Comparison of ENCODE assay signal across 9 mouse cellular contexts in the genomic region with DNA sequence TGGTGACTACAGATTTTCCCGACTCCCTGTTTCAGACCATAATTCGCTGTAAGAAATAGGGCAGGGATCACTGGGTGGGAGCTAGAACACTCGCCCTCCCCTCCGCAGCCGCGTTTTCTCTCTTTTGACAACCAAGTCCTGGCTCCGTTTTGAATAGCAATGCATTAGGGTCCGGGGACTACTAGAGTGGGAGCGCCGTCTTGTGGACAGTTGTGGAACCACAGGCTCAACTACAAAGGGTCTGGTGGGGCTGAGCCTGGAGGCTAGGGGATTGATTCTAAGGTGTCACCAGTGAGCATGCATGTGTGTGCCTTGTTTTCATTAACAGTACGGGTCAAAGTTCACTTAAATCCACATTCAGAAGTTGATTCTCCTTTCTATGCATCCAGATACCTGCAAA. TPM values are rescaled to one million over a fixed set of nuclear protein-coding genes. Genes with fewer than 3 reads are reported as not detected.
DNase-seq lines count a peak whose midpoint lies in the region; ATAC-seq and TF ChIP-seq lines count a peak whose summit lies in the region.
"Had no signal": no experiment of that assay in that cellular context is flagged by ENCODE, and none has a peak within 500 bp of the region (broad histone marks: within the 10 kb centered on the region; RNA-seq: fewer than 3 reads in every experiment).

No protein-coding gene starts in this region.

- peaks cover 9 to 31% of the 10 kb centered on the region in 2 experiments for H3K4me1 ChIP-seq in CH12.LX (ENCODE audit: control insufficient read depth in 1 of 2, insufficient read depth in 2 of 2)
- peaks cover 21% of the 10 kb centered on the region for H3K4me1 ChIP-seq in forebrain, embryonic 12.5 days
- H3K4me1 ChIP-seq in heart, postnatal 0 days (ENCODE audit: control insufficient read depth, insufficient read depth): peaks cover under 1% of the 10 kb centered on the region; the same call in 1 of the 2 replicates
- H3K4me1 ChIP-seq in liver, embryonic 15.5 days (replicated peaks): peaks cover 14% of the 10 kb centered on the region
- H3K4me1 ChIP-seq in neural tube, embryonic 12.5 days: 0 out of 2 replicates have a peak, but pooled peaks cover 8% of the 10 kb centered on the region
- no peaks in the 10 kb centered on the region; the same call in 1 of the 2 replicates for H3K4me1 ChIP-seq in testis, adult 2 months (ENCODE audit: control insufficient read depth, insufficient read depth, low read length)

- peak; percentile 55 for TF ChIP-seq RAD21 in CH12.LX (IDR thresholded peaks at IDR 0.05; ENCODE audit: low read depth, low read length)

- DNase-seq in CH12.LX (ENCODE audit: extremely low read depth): peak; percentile 72
- DNase-seq in c-Kit-positive CD71-positive TER-119-negative erythroid progenitor cells, embryonic 14.5 days (ENCODE audit: low read depth): peak; percentile 37
- peak; percentile 68 for DNase-seq in heart, postnatal 0 days (ENCODE audit: low spot score)
- peak; percentile 79 to 92 for DNase-seq in kidney, postnatal 36 days

- peak; percentile 84 to 100 for TF ChIP-seq CTCF in CH12.LX (conservative IDR thresholded peaks at IDR 0.05 in 1 of 2, IDR thresholded peaks at IDR 0.05 in 1 of 2; ENCODE audit: low read depth in 2 of 2, low read length in 2 of 2)
- peak; percentile 91 for TF ChIP-seq CTCF in heart, postnatal 0 days (IDR thresholded peaks at IDR 0.05; ENCODE audit: low read depth)
- peak; percentile 95 for TF ChIP-seq CTCF in testis, adult 2 months (IDR thresholded peaks at IDR 0.05; ENCODE audit: control insufficient read depth, insufficient read depth, insufficient replicate concordance, low read depth, low read length)

- no peak overlapping the region for H3K4me2 ChIP-seq in CH12.LX (ENCODE audit: insufficient read depth, low read depth, poor library complexity, severe bottlenecking)
- H3K4me2 ChIP-seq in forebrain, embryonic 12.5 days: peak overlapping the region; percentile 46
- peak overlapping the region; percentile 47 for H3K4me2 ChIP-seq in heart, postnatal 0 days (ENCODE audit: low read depth, low read length)
- peak overlapping the region; percentile 43 for H3K4me2 ChIP-seq in liver, embryonic 15.5 days
- H3K4me2 ChIP-seq in neural tube, embryonic 12.5 days (replicated peaks): peak overlapping the region; percentile 41

- peaks cover 88% of the 10 kb centered on the region for H3K27me3 ChIP-seq in CH12.LX (replicated peaks)
- peaks cover 48% of the 10 kb centered on the region for H3K27me3 ChIP-seq in forebrain, embryonic 12.5 days
- peaks cover 12% of the 10 kb centered on the region for H3K27me3 ChIP-seq in heart, postnatal 0 days (ENCODE audit: control insufficient read depth, insufficient read depth, low read length)
- peaks cover 40% of the 10 kb centered on the region for H3K27me3 ChIP-seq in liver, embryonic 15.5 days
- peaks cover 21% of the 10 kb centered on the region for H3K27me3 ChIP-seq in neural tube, embryonic 12.5 days (replicated peaks)
- H3K27me3 ChIP-seq in testis, adult 2 months (ENCODE audit: control insufficient read depth, insufficient read depth, low read length): no peaks in the 10 kb centered on the region

- TF ChIP-seq POLR2A in CH12.LX (IDR thresholded peaks at IDR 0.05; ENCODE audit: low read depth, low read length): no peak
- no peak for TF ChIP-seq POLR2A in testis, adult 2 months (IDR thresholded peaks at IDR 0.05; ENCODE audit: control insufficient read depth, low read depth, low read length)

- dilution Hi-C loops in CH12.LX (cut with MboI; ENCODE audit: extremely low pct_ligation_motif_present, extremely low pct_unique_long_range_greater_than_20kb, low sequenced_read_pairs): no loop called here

- no peak overlapping the region for H3K4me3 ChIP-seq in CH12.LX (replicated peaks in 1 of 3; ENCODE audit: low read depth in 2 of 3, low read length in 2 of 3, poor library complexity in 1 of 3)
- 0 out of 2 replicates have a peak overlapping the region, but pooled peaks have one; percentile 13 for H3K4me3 ChIP-seq in forebrain, embryonic 12.5 days (replicated peaks)
- H3K4me3 ChIP-seq in heart, postnatal 0 days (ENCODE audit: low read depth, low read length): no peak overlapping the region
- H3K4me3 ChIP-seq in liver, embryonic 15.5 days (replicated peaks): no peak overlapping the region
- no peak overlapping the region for H3K4me3 ChIP-seq in neural tube, embryonic 12.5 days
- H3K4me3 ChIP-seq in testis, adult 2 months (ENCODE audit: control insufficient read depth, low read depth, low read length): no peak overlapping the region
- H3K4me3 ChIP-seq: erythroblast, embryonic 14.5 days had no signal

- TF ChIP-seq EP300 in CH12.LX (IDR thresholded peaks at IDR 0.05; ENCODE audit: low read length): no peak
- TF ChIP-seq EP300 in heart, postnatal 0 days (IDR thresholded peaks at IDR 0.05; ENCODE audit: low read depth): no peak

- in situ Hi-C loops in CH12.LX (cut with MboI; ENCODE audit: low pct_ligation_motif_present, low pct_unique_long_range_greater_than_20kb, low sequenced_read_pairs): no loop called here

- 2% methylated on average over 11 of the region's 11 CpGs for WGBS in forebrain, embryonic 12.5 days
- 3% methylated on average over 11 of the region's 11 CpGs for WGBS in heart, postnatal 0 days
- under 1% methylated on average over 11 of the region's 11 CpGs for WGBS in liver, embryonic 15.5 days (ENCODE audit: insufficient replicate concordance)
- under 1% methylated on average over 11 of the region's 11 CpGs for WGBS in neural tube, embryonic 12.5 days

- H3K36me3 ChIP-seq in CH12.LX (replicated peaks in 1 of 2; ENCODE audit: control insufficient read depth in 1 of 2, insufficient read depth in 1 of 2, low read length in 1 of 2): no peaks in the 10 kb centered on the region
- no peaks in the 10 kb centered on the region for H3K36me3 ChIP-seq in forebrain, embryonic 12.5 days (replicated peaks)
- H3K36me3 ChIP-seq in heart, postnatal 0 days (replicated peaks; ENCODE audit: control insufficient read depth, insufficient read depth, low read length): no peaks in the 10 kb centered on the region
- no peaks in the 10 kb centered on the region for H3K36me3 ChIP-seq in liver, embryonic 15.5 days (replicated peaks)
- H3K36me3 ChIP-seq in neural tube, embryonic 12.5 days: no peaks in the 10 kb centered on the region
- H3K36me3 ChIP-seq in testis, adult 2 months (ENCODE audit: control insufficient read depth, insufficient read depth, low read length): no peaks in the 10 kb centered on the region

- no peak overlapping the region for H3K9ac ChIP-seq in CH12.LX (ENCODE audit: insufficient read depth, low read depth)
- no peak overlapping the region for H3K9ac ChIP-seq in forebrain, embryonic 12.5 days
- no peak overlapping the region for H3K9ac ChIP-seq in heart, postnatal 0 days (replicated peaks; ENCODE audit: low read depth, low read length)
- H3K9ac ChIP-seq in liver, embryonic 15.5 days: no peak overlapping the region
- H3K9ac ChIP-seq in neural tube, embryonic 12.5 days: no peak overlapping the region

- H3K79me2 ChIP-seq in CH12.LX (replicated peaks; ENCODE audit: control insufficient read depth, extremely low read depth, insufficient read depth, poor library complexity, severe bottlenecking): no peaks in the 10 kb centered on the region

- peak; percentile 61; the same call in 1 of the 2 replicates for ATAC-seq in forebrain, embryonic 12.5 days (ENCODE audit: low FRiP score)
- no peak for ATAC-seq in heart, postnatal 0 days (ENCODE audit: insufficient read depth, low read depth)
- ATAC-seq in liver, embryonic 15.5 days (ENCODE audit: insufficient read depth): no peak
- peak; percentile 64 for ATAC-seq in neural tube, embryonic 12.5 days (ENCODE audit: low FRiP score, low read depth)

- no peaks in the 10 kb centered on the region for H3K9me3 ChIP-seq in CH12.LX (replicated peaks; ENCODE audit: low read length)
- H3K9me3 ChIP-seq in forebrain, embryonic 12.5 days: no peaks in the 10 kb centered on the region
- H3K9me3 ChIP-seq in heart, postnatal 0 days (replicated peaks; ENCODE audit: control insufficient read depth, low read length): no peaks in the 10 kb centered on the region
- no peaks in the 10 kb centered on the region for H3K9me3 ChIP-seq in liver, embryonic 15.5 days (replicated peaks)
- H3K9me3 ChIP-seq in neural tube, embryonic 12.5 days: no peaks in the 10 kb centered on the region

- no peak overlapping the region for H3K27ac ChIP-seq in CH12.LX (ENCODE audit: insufficient read depth, low read depth)
- H3K27ac ChIP-seq in forebrain, embryonic 12.5 days: no peak overlapping the region
- H3K27ac ChIP-seq in heart, postnatal 0 days (ENCODE audit: low read depth): no peak overlapping the region
- no peak overlapping the region for H3K27ac ChIP-seq in liver, embryonic 15.5 days (replicated peaks)
- H3K27ac ChIP-seq in neural tube, embryonic 12.5 days: no peak overlapping the region
- no peak overlapping the region for H3K27ac ChIP-seq in testis, adult 2 months (ENCODE audit: control insufficient read depth, insufficient read depth, low read depth, low read length)

TF ChIP-seq in CH12.LX, 34 proteins besides CTCF, POLR2A, EP300 and RAD21 (continues in another document):
- no peak for TF ChIP-seq GABPA (IDR thresholded peaks at IDR 0.05; ENCODE audit: insufficient replicate concordance, low read depth, low read length)
- no peak for TF ChIP-seq MAFK (IDR thresholded peaks at IDR 0.05; ENCODE audit: insufficient replicate concordance, low read length)

RNA-seq across cellular contexts. Expression of a gene that starts 26.1 kb away (rescaled TPM):
- total RNA-seq in CH12.LX (2012; rRNA removed): 7.3 and 8.7 TPM in 2 replicates
- 2.8 and 4.1 TPM in 2 replicates for total RNA-seq in CH12.LX (2014; rRNA removed)
- 18.4 and 22.7 TPM in 2 replicates for polyA plus RNA-seq in CH12.LX (2012; ENCODE audit: insufficient read length, low read depth)
- 9.5 and 10.0 TPM in 2 replicates for polyA plus RNA-seq in forebrain, embryonic 12.5 days (2016; fragmentation: Nextera tagmentation; extraction: Ambion mirVana)
- total RNA-seq in heart, postnatal 0 days (2014; rRNA removed; ENCODE audit: low replicate concordance): 2.7 and 4.6 TPM in 2 replicates
- 5.0 and 5.1 TPM in 2 replicates for polyA plus RNA-seq in heart, postnatal 0 days (2015; fragmentation: Nextera tagmentation; extraction: Ambion mirVana)
- 11.0 and 11.6 TPM in 2 replicates for polyA plus RNA-seq in liver, embryonic 15.5 days (2015; fragmentation: Nextera tagmentation; extraction: Ambion mirVana)
- polyA plus RNA-seq in neural tube, embryonic 12.5 days (2016; fragmentation: Nextera tagmentation; extraction: Ambion mirVana): 10.1 and 11.6 TPM in 2 replicates
- polyA plus RNA-seq in testis, adult 2 months (2012; rRNA removed): 6.9 and 7.8 TPM in 2 replicates

RNA-seq across cellular contexts. Expression of a gene that starts 52.6 kb away (rescaled TPM):
- total RNA-seq in CH12.LX (2012; rRNA removed) (8.8 and 12.7 TPM in 2 replicates), CH12.LX (2014; rRNA removed) (3.7 and 4.3 TPM in 2 replicates)
- 15.2 and 15.9 TPM in 2 replicates for polyA plus RNA-seq in CH12.LX (2012; ENCODE audit: insufficient read length, low read depth)
- 29.1 and 31.2 TPM in 2 replicates for polyA plus RNA-seq in forebrain, embryonic 12.5 days (2016; fragmentation: Nextera tagmentation; extraction: Ambion mirVana)
- total RNA-seq in heart, postnatal 0 days (2014; rRNA removed; ENCODE audit: low replicate concordance): 9.5 and 15.3 TPM in 2 replicates
- polyA plus RNA-seq in heart, postnatal 0 days (2015; fragmentation: Nextera tagmentation; extraction: Ambion mirVana): 14.0 and 17.3 TPM in 2 replicates
- 11.2 and 14.6 TPM in 2 replicates for polyA plus RNA-seq in liver, embryonic 15.5 days (2015; fragmentation: Nextera tagmentation; extraction: Ambion mirVana)
- polyA plus RNA-seq in neural tube, embryonic 12.5 days (2016; fragmentation: Nextera tagmentation; extraction: Ambion mirVana): 32.7 and 33.6 TPM in 2 replicates
- polyA plus RNA-seq in testis, adult 2 months (2012; rRNA removed): 20.4 and 22.0 TPM in 2 replicates

Comparison
In these comparisons a context has a peak if more than half of its experiments do, and no peak if none do; other contexts are left out.
1. ATAC-seq: peak in forebrain, embryonic 12.5 days (single experiment) and neural tube, embryonic 12.5 days (single experiment); none in heart, postnatal 0 days (single experiment) and liver, embryonic 15.5 days (single experiment).
2. Peak in every context shown above with its lines, with median percentiles within 50 percentile points of each other: DNase-seq and CTCF ChIP-seq.